Mouse (Mus musculus) layer of hippocampus, postnatal 25 days (tissue): ENCODE results near the gene Vwa1. TPM values are rescaled to one million over a fixed set of nuclear protein-coding genes. Genes with fewer than 3 reads are reported as not detected.
A peak's percentile ranks its signal among the peaks of the same experiment; 100 is the strongest.

Experiments
- DNase-seq, 2 experiments: peaks; one replicate each; pipeline ENCODE4 v3.0.0; 2022; ENCODE audit warnings: mixed read lengths in 2 of 2, low spot score in 1 of 2; ENCODE audit errors: extremely low spot score in 1 of 2
- total RNA-seq, 2 experiments: library from RNA; stranded (reverse); gene quantifications; 2 replicates each; pipeline ENCODE4 v1.2.3; 2021

The Vwa1 gene
- total RNA-seq, 2 experiments from 2014 or later, result 9.7 to 10.3 TPM

DNA sequence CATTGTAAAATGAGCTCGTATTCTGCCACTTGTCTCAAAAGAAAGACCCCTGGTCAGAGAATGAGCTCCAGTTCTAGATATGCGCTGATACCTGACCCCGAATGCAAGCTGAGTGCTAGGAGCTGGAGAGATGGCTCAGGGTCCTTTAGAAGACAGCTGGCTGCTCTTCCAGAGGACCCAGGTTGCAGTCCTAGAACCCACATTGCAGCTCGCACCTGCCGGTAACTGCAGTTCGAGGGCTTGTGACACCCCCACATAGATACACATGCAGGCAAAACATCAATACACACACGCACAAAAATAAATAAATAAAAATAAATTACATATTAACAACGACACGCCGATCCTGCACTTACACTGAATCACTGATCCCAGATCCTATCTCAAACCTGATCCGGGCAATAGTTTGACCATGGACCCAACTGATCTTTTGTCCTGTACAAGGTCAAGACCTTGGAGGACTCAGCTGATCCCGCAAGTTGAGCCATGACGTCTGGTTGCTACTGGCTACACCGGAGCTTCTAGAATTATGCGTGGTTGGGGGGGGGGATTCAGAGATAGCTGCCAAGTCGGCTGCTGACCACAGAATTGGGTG, 9.1 kb upstream of the Vwa1 start:
- no peak for DNase-seq

DNA sequence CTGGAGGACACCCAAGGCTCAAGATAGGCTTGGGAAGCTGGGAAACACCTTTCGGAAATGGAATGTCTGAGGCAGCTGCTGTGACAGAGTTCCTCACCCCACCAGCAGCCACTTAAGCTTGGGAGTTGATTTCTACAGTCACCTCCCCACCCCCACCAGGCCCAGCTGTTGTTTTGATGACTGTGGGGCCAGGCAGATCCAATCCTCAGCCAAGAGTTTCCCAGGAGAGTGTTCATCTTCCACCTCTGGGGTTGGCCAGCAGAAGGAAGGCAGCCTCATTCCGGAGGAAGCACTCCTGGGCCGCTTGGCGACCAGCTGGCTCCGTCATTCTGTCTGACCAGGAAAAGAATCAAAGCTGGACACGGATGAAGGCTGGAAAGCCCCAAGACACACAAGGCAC, 6.4 kb upstream of the Vwa1 start:
- DNase-seq, result no peak

- no peak for DNase-seq
These were observed 5.0 kb upstream of the Vwa1 start for GRCm38 (mm10) chr4:155779498-155779897.

DNA sequence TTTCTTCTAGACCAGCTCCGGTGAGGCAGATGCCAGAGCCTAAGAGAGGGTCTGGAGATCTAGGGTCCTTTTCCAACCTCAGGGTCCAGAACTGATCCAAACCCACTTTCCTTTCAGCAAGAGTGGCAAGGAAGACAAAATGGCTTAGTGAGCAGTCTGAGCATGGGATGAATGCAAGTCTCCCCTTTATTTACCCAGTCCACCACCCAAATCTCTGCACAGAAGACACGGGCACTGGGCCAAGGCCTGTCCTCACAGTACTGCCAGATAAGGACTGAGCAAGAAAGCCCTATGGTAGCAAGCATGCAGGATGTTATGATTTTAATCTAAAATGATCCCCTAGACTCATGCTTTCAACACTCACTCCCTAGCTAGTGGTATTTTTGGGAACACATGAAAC, 3.3 kb upstream of the Vwa1 start:
- DNase-seq, result no peak

- no peak for DNase-seq
These were observed 2.3 kb upstream of the Vwa1 start for GRCm38 (mm10) chr4:155776704-155777335.

GRCm38 (mm10) chr4:155775855-155776254, 1.4 kb upstream of the Vwa1 start:
- no peak for DNase-seq

DNA sequence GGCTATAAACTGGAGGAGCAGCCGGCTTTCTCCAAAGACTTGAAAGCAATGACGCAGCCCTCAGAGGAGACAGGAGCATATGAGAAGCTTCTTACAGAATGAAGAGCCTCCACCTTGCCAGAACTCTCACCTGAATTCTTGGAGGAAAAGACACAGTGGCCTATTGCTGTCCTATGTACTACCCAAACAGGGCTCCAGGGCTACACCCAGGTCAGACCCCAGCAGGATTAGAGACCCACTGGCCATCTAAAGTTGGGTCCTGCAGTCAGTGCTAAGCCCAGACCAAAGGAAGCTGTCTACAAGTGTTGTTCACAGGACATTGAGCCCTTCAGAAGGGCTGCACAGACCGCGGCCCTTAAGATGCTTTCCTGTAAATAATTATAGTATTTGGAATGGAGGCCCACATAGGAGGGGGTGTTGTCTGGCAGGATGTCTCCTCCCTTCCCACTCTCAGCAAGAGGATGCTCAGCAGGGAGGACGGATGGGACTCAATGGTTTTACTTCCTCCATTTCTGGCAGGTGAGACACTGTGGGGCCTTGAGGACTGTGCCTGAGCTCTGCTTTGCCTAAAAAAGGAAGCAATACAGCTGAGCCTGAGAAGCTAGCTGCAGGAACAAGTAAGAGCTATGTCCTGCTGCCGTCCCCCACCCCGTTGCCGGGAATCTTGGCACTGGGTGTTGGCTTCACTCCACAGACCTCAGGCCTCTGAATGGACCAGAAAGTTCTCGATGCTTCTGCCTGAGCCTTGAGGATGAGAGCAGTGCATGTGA, 658 bp upstream of the Vwa1 start:
- DNase-seq, result peak in 1 of 2 experiments; percentile 36

GRCm38 (mm10) chr4:155773335-155774078, 991 bp downstream of the Vwa1 start:
- no peak for DNase-seq

DNA sequence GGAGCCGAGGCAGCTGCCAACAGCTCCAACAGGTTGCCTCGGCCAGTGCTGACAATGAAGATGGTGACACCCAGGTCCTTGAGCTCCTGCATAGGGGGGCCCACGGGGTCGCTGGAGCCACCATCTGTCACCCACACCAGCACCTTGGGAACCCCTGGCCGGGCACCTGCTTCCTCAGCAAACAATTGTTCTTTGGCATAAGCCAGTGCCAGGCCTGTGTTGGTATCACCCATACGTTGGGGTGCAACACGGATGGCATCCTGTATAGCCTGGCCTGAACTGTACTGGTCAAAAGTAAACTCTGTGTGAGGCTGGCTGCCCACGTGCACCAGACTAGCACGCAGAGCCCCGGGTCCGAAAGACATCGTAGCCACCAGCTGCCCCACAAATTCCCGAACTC, 1.7 kb downstream of the Vwa1 start:
- no peak for DNase-seq

DNA sequence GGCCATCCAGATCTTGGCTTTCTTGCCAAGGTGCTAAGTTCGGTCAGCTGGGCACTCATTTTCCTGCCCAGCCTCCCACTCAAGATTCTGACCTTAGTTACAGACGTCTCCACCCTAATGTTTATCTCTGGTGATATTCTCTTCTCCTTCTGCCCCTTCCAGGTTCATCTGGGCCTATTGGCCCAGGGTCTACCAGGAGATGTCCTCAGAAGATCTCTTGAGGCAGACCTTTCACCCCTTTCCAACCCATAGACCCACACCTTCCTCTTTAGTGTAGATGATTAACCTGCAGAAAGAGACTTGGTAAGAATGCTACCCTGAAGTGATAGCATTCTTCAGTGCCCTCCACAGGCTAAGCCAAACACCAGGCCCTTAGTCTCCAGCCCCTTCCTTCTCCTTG, 2.8 kb downstream of the Vwa1 start:
- DNase-seq, result no peak

DNA sequence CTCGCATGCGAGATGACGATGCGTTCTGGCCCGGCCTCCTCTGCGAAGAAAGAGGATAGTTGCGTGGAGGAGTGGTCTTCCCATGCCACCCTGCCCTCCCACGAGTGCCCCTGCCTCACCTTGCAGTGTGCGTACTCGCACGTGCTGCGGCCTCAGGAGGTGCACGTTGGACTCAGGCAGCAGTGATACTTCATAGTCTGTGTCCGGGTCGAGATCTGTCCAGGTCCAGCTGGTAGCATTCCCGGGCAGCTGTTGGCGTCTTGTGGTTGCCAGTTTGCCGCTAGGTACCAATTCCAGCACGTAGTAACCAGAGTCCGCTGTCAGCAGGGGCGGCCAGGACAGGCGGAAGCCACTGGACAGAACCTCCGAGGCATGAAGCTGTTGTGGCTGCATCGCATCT, 3.9 kb downstream of the Vwa1 start:
- no peak for DNase-seq

- DNase-seq, result peak; percentile 90 to 95
These were observed 4.5 kb downstream of the Vwa1 start for GRCm38 (mm10) chr4:155769880-155770512.

- no peak for DNase-seq
These were observed 5.0 kb downstream of the Vwa1 start for GRCm38 (mm10) chr4:155769496-155769879.

DNA sequence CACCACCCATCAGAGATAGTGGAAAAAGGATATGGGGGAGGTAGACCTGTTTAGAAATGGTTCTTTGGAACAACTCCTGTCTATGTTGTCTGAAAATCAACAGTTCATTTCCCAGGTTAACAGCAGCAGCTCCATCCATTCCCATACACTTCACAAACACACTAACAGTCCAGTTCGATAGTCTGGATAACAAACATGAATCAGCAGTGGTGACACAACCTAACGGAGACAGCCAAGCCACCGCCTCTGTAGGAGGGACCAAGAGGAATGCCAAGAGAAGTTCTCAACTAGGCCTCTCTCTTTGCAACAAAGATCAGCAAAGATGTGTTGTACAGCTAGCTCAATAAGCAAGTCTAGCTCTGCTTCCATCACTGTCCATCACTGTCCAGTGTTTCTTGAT, 12.1 kb downstream of the Vwa1 start:
- DNase-seq, result no peak

DNA sequence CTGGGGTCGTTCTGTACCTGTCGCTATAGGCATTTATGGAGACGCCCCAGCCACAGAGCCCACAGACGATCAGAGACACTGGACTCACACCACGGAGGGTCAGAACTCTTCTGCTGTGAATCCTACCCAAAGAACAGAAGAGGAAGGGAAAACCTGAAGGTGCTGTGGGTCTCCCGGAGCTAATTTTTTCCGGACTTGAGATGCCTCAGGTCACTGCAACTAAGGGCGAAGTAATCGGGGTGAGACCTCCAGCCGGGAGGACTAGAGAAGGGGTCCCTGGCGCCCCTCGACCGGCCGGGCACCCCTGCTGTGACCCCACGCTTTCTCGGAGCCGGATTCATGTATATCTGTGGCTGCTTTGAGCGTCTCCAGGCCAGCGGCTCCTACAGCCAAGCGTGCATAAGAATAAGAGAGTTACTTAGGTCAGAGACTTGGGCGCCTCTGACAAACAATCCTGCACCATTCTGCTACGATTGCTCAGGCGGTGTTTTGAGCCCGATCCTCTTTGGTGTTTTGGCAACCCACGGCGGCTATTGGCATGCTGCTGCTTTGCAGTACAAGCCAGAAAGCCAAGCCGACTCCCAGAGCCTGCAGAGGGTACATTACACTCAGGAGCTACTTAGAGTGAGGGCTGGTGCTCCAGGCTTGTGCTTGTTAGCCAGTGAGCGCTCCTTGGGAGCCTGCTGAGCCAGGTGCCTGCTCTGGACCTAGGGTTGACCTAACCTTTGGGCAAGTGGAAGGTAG, 13.0 kb downstream of the Vwa1 start:
- no peak for DNase-seq

- peak; percentile 96 to 97 for DNase-seq
These were observed 13.7 kb downstream of the Vwa1 start, which contains the start of gene Atad3a for GRCm38 (mm10) chr4:155760613-155761355. Gene Atad3a (minus strand): TSS chr4:155761093.

DNA sequence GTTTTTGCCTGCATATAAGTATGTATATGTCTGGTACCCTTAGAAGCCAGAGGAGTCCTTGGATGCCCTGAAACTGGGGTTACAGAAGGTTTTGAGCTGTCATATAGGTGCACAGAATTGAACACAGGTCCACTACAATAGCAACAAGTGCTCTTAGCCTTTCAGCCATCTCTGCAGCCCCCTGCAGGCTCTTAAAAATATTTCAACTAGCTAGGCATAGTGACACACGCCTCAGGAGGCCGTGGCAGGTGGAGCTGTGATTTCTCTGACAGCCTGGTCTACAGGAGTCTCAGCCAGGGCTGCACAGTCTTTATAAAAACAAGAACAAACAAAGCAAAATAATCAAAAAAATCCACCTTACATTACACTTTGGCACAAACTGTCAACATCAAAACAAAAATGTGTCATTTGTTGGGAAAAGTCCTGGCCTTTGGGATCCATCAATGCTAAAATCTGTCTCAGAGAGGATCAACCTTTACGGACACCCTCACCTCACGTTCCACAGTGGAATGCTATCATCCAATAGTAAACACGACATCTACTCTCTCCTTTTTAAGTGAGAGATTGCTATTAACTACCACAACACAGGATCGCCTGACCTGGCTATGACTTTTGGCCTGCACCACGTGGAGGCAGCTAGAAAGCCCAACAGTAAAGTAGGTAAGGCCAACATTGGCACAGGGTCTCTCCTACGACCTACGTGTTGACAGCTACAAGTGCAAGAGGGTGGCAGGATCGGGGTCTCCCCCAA, 14.5 kb downstream of the Vwa1 start:
- no peak for DNase-seq

GRCm38 (mm10) chr4:155757011-155757410, 17.5 kb downstream of the Vwa1 start:
- DNase-seq, result no peak
